Mouse (Mus musculus) induced T-regulatory cell, adult 2 months (primary cell): ENCODE measurements around the gene Sult5a1.
A peak's percentile ranks its signal among the peaks of the same experiment; 100 is the strongest.

Experiments used
- DNase-seq: peaks from one replicate; pipeline ENCODE4 v3.0.0-alpha.2; 2012; ENCODE audit warnings: low read depth

The Sult5a1 gene

GRCm38 (mm10) chr8:123135406-123135805 lies 22.7 kb downstream of the Sult5a1 start:
- no peak for DNase-seq

DNA sequence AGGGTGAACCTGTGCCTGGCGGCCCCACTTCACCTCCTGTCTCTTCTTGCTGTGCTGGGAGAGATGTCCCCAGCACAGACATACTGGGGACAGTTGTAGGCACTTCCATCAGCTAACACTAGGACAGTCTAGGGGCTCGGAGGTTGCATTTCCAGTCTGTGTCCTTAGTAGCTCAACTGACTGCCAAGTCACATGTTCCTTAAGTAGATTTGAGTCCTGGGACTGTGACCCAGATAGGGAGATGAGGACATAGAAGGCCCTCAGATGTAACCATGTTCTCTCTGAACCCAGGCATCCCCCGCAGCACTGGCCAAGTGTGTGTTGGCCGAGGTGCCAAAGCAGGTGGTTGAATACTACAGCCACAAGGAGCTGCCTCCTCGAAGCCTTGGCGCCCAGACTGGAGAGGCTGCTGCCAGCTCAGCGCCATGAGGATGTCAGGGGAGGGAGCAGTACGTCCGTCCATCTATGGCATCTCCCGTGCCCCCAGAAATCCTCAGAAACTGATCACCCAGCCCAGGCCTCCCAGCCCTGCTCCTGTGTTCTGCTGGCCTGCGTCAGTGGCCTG lies 23.9 kb downstream of the Sult5a1 start:
- DNase-seq = no peak

DNA sequence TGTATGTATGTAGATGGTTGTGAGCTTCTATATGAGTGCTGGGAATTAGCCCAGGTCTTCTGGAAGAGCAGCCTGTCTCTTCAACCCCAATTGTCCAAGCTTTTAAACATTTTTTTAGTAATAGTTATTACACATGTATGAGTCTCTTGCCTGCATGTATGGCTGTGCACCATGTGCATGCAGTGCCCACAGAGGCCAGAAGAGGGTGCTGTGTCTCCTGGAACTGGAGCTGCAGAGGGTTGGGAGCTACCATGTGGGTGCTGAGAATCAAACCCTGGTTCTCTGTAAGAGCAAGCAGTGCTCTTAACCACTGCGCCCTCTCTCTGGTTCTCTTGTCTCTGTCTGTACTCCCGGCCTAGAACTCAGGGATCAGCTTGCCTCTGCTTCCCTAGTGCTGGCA lies 25.2 kb downstream of the Sult5a1 start:
- DNase-seq = peak; percentile 20

GRCm38 (mm10) chr8:123131041-123131440 lies 27.1 kb downstream of the Sult5a1 start:
- DNase-seq = no peak

- peak; percentile 37 for DNase-seq
Measured at GRCm38 (mm10) chr8:123126193-123126816, 31.8 kb downstream of the Sult5a1 start.

- DNase-seq = no peak
Measured at GRCm38 (mm10) chr8:123122670-123123069, 35.4 kb downstream of the Sult5a1 start.

DNA sequence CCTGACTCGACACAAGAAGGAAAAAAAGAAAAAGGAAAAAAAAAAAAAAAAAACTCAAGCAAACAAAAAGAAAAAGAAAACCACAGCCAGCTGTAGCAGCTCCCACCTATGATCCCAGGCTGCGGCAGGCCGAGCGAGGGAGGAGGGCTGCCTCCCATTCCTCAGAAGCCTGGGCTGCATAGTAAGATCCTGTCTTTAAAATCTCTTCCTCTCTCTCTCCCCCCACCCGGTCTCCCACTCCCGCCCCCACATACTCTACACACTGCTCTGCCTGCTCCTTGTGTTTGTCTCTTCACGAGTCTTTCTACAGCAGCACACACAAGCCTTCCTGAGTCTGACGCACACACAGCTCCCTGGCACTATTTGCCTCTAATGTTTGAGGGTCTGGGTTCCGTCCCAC lies 36.1 kb downstream of the Sult5a1 start:
- DNase-seq = no peak

DNA sequence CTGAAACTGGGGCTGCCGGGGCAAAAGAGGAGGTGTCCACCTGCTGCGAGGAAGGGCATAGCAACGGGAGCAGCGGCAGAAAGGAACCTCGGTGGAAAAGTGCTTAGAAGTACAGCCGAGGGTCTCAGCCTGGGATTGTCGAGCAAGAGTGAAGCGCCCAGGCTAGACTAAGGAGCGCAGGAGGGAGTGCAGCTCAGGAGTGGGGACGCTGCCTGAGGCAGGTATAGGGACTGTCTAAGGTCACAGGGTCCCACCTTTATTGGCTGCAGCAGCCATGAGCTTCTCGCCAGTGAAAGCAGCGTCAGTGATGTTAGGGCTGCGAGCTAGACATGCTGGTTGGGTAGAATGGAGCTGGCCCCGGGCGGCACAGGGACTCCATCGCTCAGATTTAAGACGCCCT lies 40.4 kb downstream of the Sult5a1 start:
- DNase-seq = peak; percentile 34

GRCm38 (mm10) chr8:123117127-123117731 lies 40.9 kb downstream of the Sult5a1 start, which contains the start of gene Cpne7:
Gene Cpne7, plus strand, starts transcription at chr8:123117374.
- peak; percentile 47 for DNase-seq

- DNase-seq = peak; percentile 42
Measured at GRCm38 (mm10) chr8:123114644-123115043, 43.5 kb downstream of the Sult5a1 start.

GRCm38 (mm10) chr8:123113908-123114469 lies 44.1 kb downstream of the Sult5a1 start:
- DNase-seq = peak; percentile 61

- DNase-seq = no peak
Measured at GRCm38 (mm10) chr8:123112892-123113291, 45.2 kb downstream of the Sult5a1 start.

DNA sequence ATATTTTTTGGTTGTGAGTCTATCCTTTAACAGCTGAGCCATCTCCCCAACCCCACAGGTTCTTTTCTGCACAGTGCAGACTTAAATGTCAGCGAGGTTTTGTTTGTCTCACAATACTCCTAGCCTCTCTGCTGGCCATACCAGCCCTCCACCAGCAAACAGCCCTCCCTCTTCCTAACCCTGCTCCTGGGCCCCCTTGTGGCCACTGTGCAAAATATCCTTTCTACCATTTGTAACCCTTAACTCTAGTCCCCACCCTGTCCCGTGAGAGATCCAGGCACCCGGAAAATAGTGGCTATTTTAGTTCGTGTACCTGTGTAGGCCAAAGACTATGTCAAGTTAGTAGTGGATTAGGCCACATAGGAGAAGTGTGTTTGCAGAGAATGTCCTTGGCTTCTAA lies 47.5 kb downstream of the Sult5a1 start:
- peak; percentile 86 for DNase-seq

GRCm38 (mm10) chr8:123108953-123109352 lies 49.2 kb downstream of the Sult5a1 start:
- no peak for DNase-seq

DNA sequence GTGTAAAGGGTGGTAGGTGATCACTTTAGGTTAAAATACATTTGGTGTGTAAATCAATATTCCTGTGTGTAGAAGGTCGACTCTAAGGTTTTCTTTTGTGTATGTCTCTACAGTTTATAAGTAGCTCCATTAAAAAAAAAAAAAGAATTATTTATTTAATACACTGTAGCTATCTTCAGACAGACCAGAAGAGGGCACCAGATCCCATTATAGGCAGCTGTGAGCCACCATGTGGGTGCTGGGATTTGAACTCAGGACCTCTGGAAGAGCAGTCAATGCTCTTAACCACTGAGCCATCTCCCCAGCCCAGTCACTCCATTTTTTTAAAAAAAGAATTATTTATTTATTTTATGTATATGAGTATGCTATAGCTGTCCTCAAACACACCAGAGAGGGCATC lies 50.1 kb downstream of the Sult5a1 start:
- DNase-seq = peak; percentile 43

- DNase-seq = peak; percentile 72
Measured at GRCm38 (mm10) chr8:123106531-123106930, 51.6 kb downstream of the Sult5a1 start.

GRCm38 (mm10) chr8:123105553-123106326 lies 52.4 kb downstream of the Sult5a1 start:
- peak; percentile 85 for DNase-seq

DNA sequence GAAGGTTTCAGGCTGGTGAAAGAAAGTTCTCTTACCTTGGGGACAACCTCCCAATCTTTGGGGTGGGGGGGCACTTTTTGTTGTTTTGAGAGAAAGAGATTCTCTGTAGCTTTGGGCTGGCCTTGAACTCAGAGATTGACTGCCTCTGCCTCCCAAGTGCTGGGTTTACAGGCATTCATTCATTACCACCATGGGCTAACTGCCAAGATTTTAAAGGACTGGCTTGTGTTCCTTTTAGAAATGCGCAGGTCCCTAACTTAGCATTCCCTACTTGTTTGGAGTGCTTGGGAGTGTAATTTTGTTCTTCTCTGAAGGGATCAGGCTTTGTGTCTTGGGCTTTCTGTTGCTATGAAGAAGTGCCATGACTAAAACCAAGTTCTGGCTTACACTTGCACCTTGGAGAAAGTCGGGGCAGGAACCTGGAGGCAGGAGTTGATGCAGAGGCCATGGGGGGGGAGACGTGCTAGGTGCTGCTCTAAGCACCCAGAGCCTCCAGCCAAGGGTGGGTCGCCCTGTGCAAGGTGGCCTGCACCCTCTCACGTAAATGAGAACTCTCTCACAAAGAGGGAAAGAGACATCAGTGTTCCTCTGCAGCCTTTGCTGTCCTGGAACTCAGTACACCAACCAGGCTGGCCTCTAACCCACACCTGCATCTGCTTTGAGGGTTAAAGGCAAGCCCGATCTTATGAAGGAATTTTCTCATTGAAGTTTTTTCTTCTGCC lies 53.9 kb downstream of the Sult5a1 start:
- DNase-seq = peak; percentile 20

- DNase-seq = peak; percentile 46
Measured at GRCm38 (mm10) chr8:123103285-123103684, 54.8 kb downstream of the Sult5a1 start.

DNA sequence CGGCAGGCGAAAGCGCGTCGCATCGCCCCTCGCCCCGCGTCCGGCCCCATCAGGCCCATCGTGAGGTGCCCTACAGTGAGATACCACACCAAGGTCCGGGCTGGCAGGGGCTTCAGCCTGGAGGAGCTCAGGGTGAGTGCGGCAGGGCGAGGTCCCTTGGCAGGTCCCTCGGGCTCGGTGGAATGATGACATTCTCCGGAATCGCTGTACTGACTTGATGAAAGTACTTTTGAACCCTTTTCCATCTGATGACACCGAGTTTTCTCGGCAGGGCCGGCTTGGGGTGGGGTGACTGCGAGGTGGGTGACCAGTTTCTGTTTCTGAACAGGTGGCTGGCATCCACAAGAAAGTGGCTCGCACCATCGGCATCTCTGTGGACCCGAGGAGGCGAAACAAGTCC lies 55.3 kb downstream of the Sult5a1 start:
- DNase-seq = peak; percentile 51
